Mouse (Mus musculus) mesoderm, embryonic 11.5 days (tissue): Measurements from ENCODE around the gene Hbq1a.
"Not testable (repeated sequence)": the region's sequence is repeated elsewhere in the genome, so short reads cannot be mapped to it uniquely, and the experiment has no call there.

ENCODE experiments used
- DNase-seq: peaks from one replicate; pipeline ENCODE4 v3.0.0-alpha.2; 2012; ENCODE audit warnings: low read depth, low spot score

Hbq1a gene

GRCm38 (mm10) chr11:32299865-32300264 is at the start of gene Hbq1a:
TSS of gene Hbq1a (plus strand) at chr11:32300069.
- DNase-seq, result not testable (repeated sequence)

- DNase-seq, result no peak
Observed at GRCm38 (mm10) chr11:32250880-32251763, 48.7 kb upstream of the Hbq1a start.

GRCm38 (mm10) chr11:32253121-32253520 is 46.7 kb upstream of the Hbq1a start:
- no peak for DNase-seq

- no peak for DNase-seq
Observed at GRCm38 (mm10) chr11:32256146-32256545, 43.7 kb upstream of the Hbq1a start.

GRCm38 (mm10) chr11:32256566-32256965 is 43.3 kb upstream of the Hbq1a start:
- DNase-seq, result no peak

- peak; percentile 73 for DNase-seq
Observed at GRCm38 (mm10) chr11:32262674-32263415, 37.0 kb upstream of the Hbq1a start.

- DNase-seq, result no peak
Observed at GRCm38 (mm10) chr11:32265117-32265738, 34.6 kb upstream of the Hbq1a start.

GRCm38 (mm10) chr11:32266194-32266593 is 33.7 kb upstream of the Hbq1a start:
- DNase-seq, result no peak

- no peak for DNase-seq
Observed at GRCm38 (mm10) chr11:32266776-32267175, 33.1 kb upstream of the Hbq1a start.

GRCm38 (mm10) chr11:32267188-32267884 is 32.5 kb upstream of the Hbq1a start, which contains the start of gene Nprl3:
TSS of gene Nprl3 (minus strand) at chr11:32267707.
- DNase-seq, result peak; percentile 96

- DNase-seq, result no peak
Observed at GRCm38 (mm10) chr11:32267964-32268363, 31.9 kb upstream of the Hbq1a start.

- DNase-seq, result no peak
Observed at GRCm38 (mm10) chr11:32268952-32269351, 30.9 kb upstream of the Hbq1a start.

GRCm38 (mm10) chr11:32271178-32271577 is 28.7 kb upstream of the Hbq1a start:
- no peak for DNase-seq

- DNase-seq, result no peak
Observed at GRCm38 (mm10) chr11:32276347-32276746, 23.5 kb upstream of the Hbq1a start, which contains the start of gene Hba-x. TSS of gene Hba-x (plus strand) at chr11:32276400.

GRCm38 (mm10) chr11:32277736-32278457 is 22.0 kb upstream of the Hbq1a start:
- DNase-seq, result no peak

- no peak for DNase-seq
Observed at GRCm38 (mm10) chr11:32278458-32278957, 21.4 kb upstream of the Hbq1a start.

- no peak for DNase-seq
Observed at GRCm38 (mm10) chr11:32280646-32281045, 19.2 kb upstream of the Hbq1a start.

- DNase-seq, result no peak
Observed at GRCm38 (mm10) chr11:32281416-32282144, 18.3 kb upstream of the Hbq1a start.

GRCm38 (mm10) chr11:32283091-32283777 is 16.6 kb upstream of the Hbq1a start, which contains the start of gene Hba-a1:
TSS of gene Hba-a1 (plus strand) at chr11:32283511.
- not testable (repeated sequence) for DNase-seq
